Mouse (Mus musculus) embryo, embryonic 11.5 days (tissue): ENCODE measurements at regions not wholly inside any gene's neighbourhood (a gene's known extent, or its start where the extent isn't known, plus 50 kb on each side); places are given as distances from the start of the nearest gene placed in this dataset.

ENCODE experiments used
- DNase-seq: peaks from one replicate; pipeline ENCODE4 v3.0.0-alpha.2; 2012; ENCODE audit warnings: low read depth, low spot score

GRCm38 (mm10) chr16:62981821-62982220 is 127.7 kb downstream of the Pros1 start:
- no peak for DNase-seq

GRCm38 (mm10) chr16:62982558-62982957 is 128.5 kb downstream of the Pros1 start:
- DNase-seq = no peak

- DNase-seq = no peak
These were observed 141.4 kb downstream of the Pros1 start for GRCm38 (mm10) chr16:62995555-62995954.

- no peak for DNase-seq
These were observed 157.1 kb downstream of the Pros1 start for GRCm38 (mm10) chr16:63011151-63011734.

GRCm38 (mm10) chr16:63014453-63014852 is 160.3 kb downstream of the Pros1 start:
- DNase-seq = no peak

GRCm38 (mm10) chr16:63016144-63016543 is 162.0 kb downstream of the Pros1 start:
- DNase-seq = peak; percentile 35

- DNase-seq = no peak
These were observed 162.6 kb downstream of the Pros1 start for GRCm38 (mm10) chr16:63016658-63017057.

GRCm38 (mm10) chr16:63030399-63030798 is 176.3 kb downstream of the Pros1 start:
- DNase-seq = no peak

GRCm38 (mm10) chr16:63031035-63031434 is 176.9 kb downstream of the Pros1 start:
- DNase-seq = no peak

- no peak for DNase-seq
These were observed 177.7 kb downstream of the Pros1 start for GRCm38 (mm10) chr16:63031802-63032201.

- no peak for DNase-seq
These were observed 195.0 kb downstream of the Pros1 start for GRCm38 (mm10) chr16:63049100-63049499.

- DNase-seq = no peak
These were observed 208.8 kb downstream of the Pros1 start for GRCm38 (mm10) chr16:63062883-63063282.

GRCm38 (mm10) chr16:63069987-63070386 is 215.9 kb downstream of the Pros1 start:
- DNase-seq = no peak

GRCm38 (mm10) chr16:63075814-63076213 is 221.7 kb downstream of the Pros1 start:
- no peak for DNase-seq

GRCm38 (mm10) chr16:63081383-63081782 is 227.3 kb downstream of the Pros1 start:
- no peak for DNase-seq

- no peak for DNase-seq
These were observed 229.1 kb downstream of the Pros1 start for GRCm38 (mm10) chr16:63083256-63083655.

GRCm38 (mm10) chr16:63084021-63084756 is 230.1 kb downstream of the Pros1 start:
- no peak for DNase-seq

- no peak for DNase-seq
These were observed 232.1 kb downstream of the Pros1 start for GRCm38 (mm10) chr16:63086086-63086796.

GRCm38 (mm10) chr16:63091471-63092300 is 237.6 kb downstream of the Pros1 start:
- DNase-seq = no peak

- DNase-seq = no peak
These were observed 240.2 kb downstream of the Pros1 start for GRCm38 (mm10) chr16:63094126-63094840.

- DNase-seq = no peak
These were observed 248.3 kb downstream of the Pros1 start for GRCm38 (mm10) chr16:63102362-63102761.
